Mouse (Mus musculus) liver, adult (tissue): ENCODE measurements around the gene Rad51b.

Source experiments
- GATA4 ChIP-seq: IDR thresholded peaks from 2 replicates; pipeline ENCODE4 v1.6.1; 2014; ENCODE audit warnings: mild to moderate bottlenecking, low read length; ENCODE audit not compliant: insufficient replicate concordance

The Rad51b gene

DNA sequence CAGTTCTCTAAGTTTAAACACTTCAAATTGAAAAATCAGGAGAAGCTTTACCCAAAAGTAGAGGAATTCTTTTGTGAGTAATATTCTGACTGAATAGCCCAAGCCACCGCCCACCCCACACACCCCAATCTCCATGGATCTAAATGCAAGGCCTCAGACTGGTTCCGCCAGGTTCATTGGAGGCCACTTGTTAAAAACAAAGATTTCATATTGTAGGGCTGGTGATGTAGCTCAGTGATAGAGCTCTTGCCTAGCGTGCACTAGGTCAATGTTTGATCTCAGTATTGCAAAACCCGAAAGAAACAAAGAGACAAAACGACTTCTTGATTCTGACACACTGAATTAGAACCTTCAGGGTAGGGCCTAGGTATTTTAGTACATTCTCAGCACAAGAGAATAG lies 60.5 kb downstream of the Rad51b start:
- no peak for TF ChIP-seq GATA4

GRCm38 (mm10) chr12:79358613-79359218 lies 61.6 kb downstream of the Rad51b start:
- TF ChIP-seq GATA4: no peak

GRCm38 (mm10) chr12:79359404-79359803 lies 62.3 kb downstream of the Rad51b start:
- TF ChIP-seq GATA4: no peak

GRCm38 (mm10) chr12:79362219-79362618 lies 65.1 kb downstream of the Rad51b start:
- no peak for TF ChIP-seq GATA4

DNA sequence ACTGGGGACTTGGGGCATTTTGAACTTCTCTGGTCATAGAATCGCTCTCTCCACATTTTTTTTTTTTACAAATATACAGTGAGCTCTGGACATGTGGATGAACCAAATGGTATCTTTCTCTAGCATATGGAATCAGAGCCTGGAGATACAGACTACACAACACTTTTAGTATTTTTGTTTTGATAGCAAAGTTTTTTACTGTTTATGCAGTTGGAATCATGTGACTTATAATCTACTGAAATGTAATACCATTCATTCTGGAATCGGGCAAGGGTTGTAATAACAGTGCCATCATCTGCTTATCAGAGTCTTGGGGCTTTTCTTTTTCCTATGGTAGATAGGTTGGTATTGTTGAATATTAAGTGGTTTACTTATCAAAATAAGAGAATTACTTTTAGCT lies 67.2 kb downstream of the Rad51b start:
- no peak for TF ChIP-seq GATA4

- no peak for TF ChIP-seq GATA4
These were observed 71.7 kb downstream of the Rad51b start for GRCm38 (mm10) chr12:79368818-79369217.

DNA sequence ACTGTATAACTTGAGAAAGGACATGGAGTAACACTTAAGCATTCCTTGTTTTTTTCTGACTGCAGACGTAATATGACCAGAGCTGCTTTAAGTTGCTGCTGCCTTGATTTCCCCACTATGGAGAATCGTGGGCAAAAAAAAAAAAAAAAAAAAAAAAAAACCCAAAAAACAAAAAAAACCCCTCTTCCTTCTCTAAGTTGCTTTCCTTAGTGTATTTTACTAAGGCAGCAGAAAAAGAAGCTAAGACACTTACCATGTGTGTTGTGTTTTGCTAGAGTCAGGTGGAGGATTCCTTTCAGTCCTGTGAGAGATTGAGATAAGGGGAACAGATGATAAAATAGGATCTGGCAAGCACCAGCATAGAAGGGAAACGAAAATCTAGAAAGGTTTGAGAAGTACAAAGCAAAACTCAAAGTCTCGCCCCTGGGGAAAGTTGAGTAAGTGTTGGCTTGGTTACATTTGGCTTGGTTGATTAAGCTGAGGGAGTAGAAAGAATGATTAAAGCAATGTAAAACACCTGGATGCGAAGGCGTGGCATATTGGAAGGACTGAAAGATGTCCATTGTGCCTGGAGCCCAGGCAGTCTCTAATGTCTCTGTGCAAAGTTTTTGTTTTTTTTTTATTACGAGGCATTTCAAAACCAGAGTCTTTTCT lies 72.6 kb downstream of the Rad51b start:
- TF ChIP-seq GATA4: no peak

- TF ChIP-seq GATA4: no peak
These were observed 75.6 kb downstream of the Rad51b start for GRCm38 (mm10) chr12:79372697-79373096.

- TF ChIP-seq GATA4: no peak
These were observed 80.3 kb downstream of the Rad51b start for GRCm38 (mm10) chr12:79377378-79377777.

GRCm38 (mm10) chr12:79377861-79378260 lies 80.8 kb downstream of the Rad51b start:
- no peak for TF ChIP-seq GATA4

DNA sequence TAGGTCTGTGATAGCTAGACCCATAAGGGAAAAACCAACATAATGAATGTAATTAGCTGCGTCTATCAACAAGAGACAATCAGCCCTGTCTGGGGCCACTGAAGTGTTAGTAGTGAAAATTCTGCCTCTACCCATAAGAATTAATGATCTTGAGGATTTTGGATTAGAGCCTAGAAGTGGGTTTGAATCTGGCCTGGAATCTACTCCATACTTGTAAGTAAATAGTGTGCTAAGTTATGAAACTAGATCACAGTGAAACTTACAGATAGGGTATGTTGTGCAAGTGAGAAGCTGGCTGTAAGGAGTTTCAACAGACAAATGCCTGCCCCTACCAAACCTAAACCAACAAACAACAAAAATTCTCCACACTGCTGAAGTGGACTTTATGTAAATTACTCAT lies 83.1 kb downstream of the Rad51b start:
- no peak for TF ChIP-seq GATA4

GRCm38 (mm10) chr12:79381489-79381888 lies 84.4 kb downstream of the Rad51b start:
- TF ChIP-seq GATA4: no peak

GRCm38 (mm10) chr12:79382416-79382815 lies 85.3 kb downstream of the Rad51b start:
- TF ChIP-seq GATA4: no peak

GRCm38 (mm10) chr12:79383583-79383982 lies 86.5 kb downstream of the Rad51b start:
- TF ChIP-seq GATA4: no peak

GRCm38 (mm10) chr12:79384787-79385186 lies 87.7 kb downstream of the Rad51b start:
- TF ChIP-seq GATA4: no peak

DNA sequence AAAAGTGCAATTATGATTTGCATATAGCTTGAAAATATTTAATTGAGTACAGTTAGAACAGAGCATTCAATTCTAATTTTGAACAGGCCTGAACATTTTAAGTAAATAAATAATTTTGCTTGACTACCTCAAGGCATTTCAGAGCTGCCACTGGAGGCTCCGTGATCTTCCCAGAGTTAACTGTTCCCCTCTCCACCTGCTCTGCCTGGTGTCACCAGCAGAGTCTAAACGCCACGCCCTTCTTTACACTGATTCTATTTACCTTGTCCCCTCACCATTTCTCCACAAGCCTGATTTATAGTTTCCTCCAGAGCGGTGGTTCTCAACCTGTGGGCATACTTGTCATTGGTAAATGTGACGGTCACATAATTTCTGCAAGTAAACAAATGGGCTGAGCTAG lies 88.1 kb downstream of the Rad51b start:
- TF ChIP-seq GATA4: no peak

GRCm38 (mm10) chr12:79387886-79388285 lies 90.8 kb downstream of the Rad51b start:
- TF ChIP-seq GATA4: no peak
